Mouse (Mus musculus): ENCODE results near the gene Traip. TPM values are rescaled to one million over a fixed set of nuclear protein-coding genes. Genes with fewer than 3 reads are reported as not detected.

Traip gene
- polyA plus RNA-seq, 1 experiment from 2014 or later = 32.3 TPM

GRCm38 (mm10) chr9:107935790-107936214 lies 14.1 kb upstream of the Traip start:
- Histone ChIP-seq H3K9ac (peak overlapping the region; percentile 66), H3K9me3 (no peaks in the 10 kb centered on the region), H3K4me2 (peak overlapping the region; percentile 81), H3K27ac (no peak overlapping the region), H3K4me3 (replicated peaks) (peak overlapping the region; percentile 46), H3K36me3 (replicated peaks) (no peaks in the 10 kb centered on the region), H3K4me1 (peaks cover 37% of the 10 kb centered on the region), H3K27me3 (peaks cover 15% of the 10 kb centered on the region; the same call in 1 of the 2 replicates)
- 1% methylated on average over 41 of the region's 41 CpGs for WGBS
- ATAC-seq (ENCODE audit: low FRiP score) = peak; percentile 61

- Histone ChIP-seq H3K4me2 (peak overlapping the region; percentile 81), H3K9ac (peak overlapping the region; percentile 66), H3K36me3 (replicated peaks) (no peaks in the 10 kb centered on the region), H3K4me1 (peaks cover 37% of the 10 kb centered on the region), H3K27me3 (peaks cover 15% of the 10 kb centered on the region; the same call in 1 of the 2 replicates), H3K9me3 (no peaks in the 10 kb centered on the region), H3K4me3 (replicated peaks) (peak overlapping the region; percentile 46), H3K27ac (no peak overlapping the region)
- under 1% methylated on average over 29 of the region's 29 CpGs for WGBS
- peak; percentile 72 for ATAC-seq (ENCODE audit: low FRiP score)
These were observed 13.6 kb upstream of the Traip start for GRCm38 (mm10) chr9:107936215-107936822.

- Histone ChIP-seq H3K9me3 (no peaks in the 10 kb centered on the region), H3K27ac (no peak overlapping the region), H3K4me2 (peak overlapping the region; percentile 81), H3K4me1 (peaks cover 37% of the 10 kb centered on the region), H3K36me3 (replicated peaks) (no peaks in the 10 kb centered on the region), H3K4me3 (replicated peaks) (peak overlapping the region; percentile 46), H3K9ac (peak overlapping the region; percentile 66; the same call in 1 of the 2 replicates), H3K27me3 (peaks cover 15% of the 10 kb centered on the region; the same call in 1 of the 2 replicates)
- 4% methylated on average over 3 of the region's 3 CpGs for WGBS
- no peak for ATAC-seq (ENCODE audit: low FRiP score)
These were observed 13.1 kb upstream of the Traip start for GRCm38 (mm10) chr9:107936831-107937230.

GRCm38 (mm10) chr9:107947241-107948194 lies 2.4 kb upstream of the Traip start:
- H3K4me2 ChIP-seq = no peak overlapping the region
- no peak overlapping the region for H3K27ac ChIP-seq
- peaks cover 14% of the 10 kb centered on the region for H3K4me1 ChIP-seq
- H3K27me3 ChIP-seq = no peaks in the 10 kb centered on the region
- no peak overlapping the region for H3K9ac ChIP-seq
- no peak for ATAC-seq (ENCODE audit: low FRiP score)
- H3K9me3 ChIP-seq = no peaks in the 10 kb centered on the region
- WGBS = 92% methylated on average over 31 of the region's 31 CpGs
- no peak overlapping the region for H3K4me3 ChIP-seq (replicated peaks)
- 0 out of 2 replicates have a peak, but pooled peaks cover 6% of the 10 kb centered on the region for H3K36me3 ChIP-seq (replicated peaks)

- no peak for ATAC-seq (ENCODE audit: low FRiP score)
- Histone ChIP-seq H3K4me1 (peaks cover 20% of the 10 kb centered on the region), H3K27ac (no peak overlapping the region), H3K36me3 (replicated peaks) (0 out of 2 replicates have a peak, but pooled peaks cover 6% of the 10 kb centered on the region), H3K9me3 (no peaks in the 10 kb centered on the region), H3K4me3 (replicated peaks) (no peak overlapping the region), H3K27me3 (no peaks in the 10 kb centered on the region), H3K4me2 (no peak overlapping the region), H3K9ac (no peak overlapping the region)
- 81% methylated on average over 13 of the region's 13 CpGs for WGBS
These were observed 583 bp upstream of the Traip start for GRCm38 (mm10) chr9:107949184-107949921.

- H3K4me2 ChIP-seq = peak overlapping the region; percentile 63
- H3K27me3 ChIP-seq = no peaks in the 10 kb centered on the region
- peaks cover 20% of the 10 kb centered on the region for H3K4me1 ChIP-seq
- no peaks in the 10 kb centered on the region for H3K9me3 ChIP-seq
- peak; percentile 97 for ATAC-seq (ENCODE audit: low FRiP score)
- H3K4me3 ChIP-seq (replicated peaks) = peak overlapping the region; percentile 66
- 15% methylated on average over 45 of the region's 45 CpGs for WGBS
- peak overlapping the region; percentile 89 for H3K27ac ChIP-seq
- peak overlapping the region; percentile 62 for H3K9ac ChIP-seq
- 0 out of 2 replicates have a peak, but pooled peaks cover 6% of the 10 kb centered on the region for H3K36me3 ChIP-seq (replicated peaks)
These were observed 772 bp downstream of the Traip start for GRCm38 (mm10) chr9:107950460-107951355.

GRCm38 (mm10) chr9:107955613-107956289 lies 5.8 kb downstream of the Traip start:
- ATAC-seq (ENCODE audit: low FRiP score) = no peak
- H3K4me3 ChIP-seq (replicated peaks) = no peak overlapping the region
- peaks cover 16% of the 10 kb centered on the region for H3K4me1 ChIP-seq
- no peak overlapping the region for H3K4me2 ChIP-seq
- 87% methylated on average over 6 of the region's 6 CpGs for WGBS
- peaks cover 34% of the 10 kb centered on the region for H3K36me3 ChIP-seq (replicated peaks)
- no peak overlapping the region for H3K27ac ChIP-seq
- no peaks in the 10 kb centered on the region for H3K9me3 ChIP-seq
- no peaks in the 10 kb centered on the region for H3K27me3 ChIP-seq
- H3K9ac ChIP-seq = no peak overlapping the region

- no peaks in the 10 kb centered on the region for H3K9me3 ChIP-seq
- H3K4me2 ChIP-seq = no peak overlapping the region
- H3K36me3 ChIP-seq (replicated peaks) = peaks cover 46% of the 10 kb centered on the region
These were observed 7.2 kb downstream of the Traip start for GRCm38 (mm10) chr9:107957141-107957540.

GRCm38 (mm10) chr9:107959896-107960295 lies 10.0 kb downstream of the Traip start:
- H3K36me3 ChIP-seq (replicated peaks) = peaks cover 64% of the 10 kb centered on the region
- H3K4me2 ChIP-seq = no peak overlapping the region
- H3K9me3 ChIP-seq = no peaks in the 10 kb centered on the region
- H3K4me1 ChIP-seq = peaks cover 12% of the 10 kb centered on the region
- H3K27ac ChIP-seq = no peak overlapping the region
- ATAC-seq (ENCODE audit: low FRiP score) = no peak
- H3K9ac ChIP-seq = no peak overlapping the region
- H3K4me3 ChIP-seq (replicated peaks) = no peak overlapping the region
- WGBS = 82% methylated on average over 6 of the region's 6 CpGs
- no peaks in the 10 kb centered on the region for H3K27me3 ChIP-seq

More at GRCm38 (mm10) chr9:107957141-107957540, 7.2 kb downstream of the Traip start:
- H3K4me3 ChIP-seq (replicated peaks) = no peak overlapping the region
- H3K9ac ChIP-seq = no peak overlapping the region
- no peak overlapping the region for H3K27ac ChIP-seq
- no peak for ATAC-seq (ENCODE audit: low FRiP score)
- H3K27me3 ChIP-seq = no peaks in the 10 kb centered on the region
- 49% methylated on average over 6 of the region's 6 CpGs for WGBS
- peaks cover 17% of the 10 kb centered on the region for H3K4me1 ChIP-seq

GRCm38 (mm10) chr9:107960928-107961327 lies 11.0 kb downstream of the Traip start:
- H3K27ac ChIP-seq = peak overlapping the region; percentile 3; the same call in 1 of the 2 replicates

More at GRCm38 (mm10) chr9:107960928-107961327, 11.0 kb downstream of the Traip start:
- peaks cover 67% of the 10 kb centered on the region for H3K36me3 ChIP-seq (replicated peaks)
- no peak overlapping the region for H3K9ac ChIP-seq
- H3K4me2 ChIP-seq = no peak overlapping the region
- no peaks in the 10 kb centered on the region for H3K27me3 ChIP-seq
- ATAC-seq (ENCODE audit: low FRiP score) = no peak
- WGBS = 86% methylated on average over 4 of the region's 4 CpGs
- no peaks in the 10 kb centered on the region for H3K9me3 ChIP-seq
- H3K4me1 ChIP-seq = peaks cover 12% of the 10 kb centered on the region
- no peak overlapping the region for H3K4me3 ChIP-seq (replicated peaks)

Measured in forebrain, embryonic 12.5 days (tissue).